Mouse (Mus musculus): ENCODE measurements around the gene 2900026A02Rik. TPM values are rescaled to one million over a fixed set of nuclear protein-coding genes. Genes with fewer than 3 reads are reported as not detected.

The 2900026A02Rik gene
- total and polyA plus RNA-seq, 3 experiments = not detected

GRCm38 (mm10) chr5:113095456-113095855, 125.6 kb downstream of the 2900026A02Rik start:
- no peak overlapping the region for H3K9ac ChIP-seq (ENCODE audit: control insufficient read depth, low read depth, low read length, poor library complexity, severe bottlenecking)
- no peak overlapping the region for H3K4me3 ChIP-seq (ENCODE audit: control insufficient read depth in 1 of 2, insufficient read depth in 1 of 2, low read depth in 2 of 2, low read length in 2 of 2)
- DNase-seq (ENCODE audit: low read depth, low spot score) = no peak
- no peaks in the 10 kb centered on the region for H3K9me3 ChIP-seq (replicated peaks; ENCODE audit: insufficient read depth, low read length)
- TF ChIP-seq MEF2A (IDR thresholded peaks at IDR 0.05; ENCODE audit: extremely low read depth, insufficient replicate concordance, low read depth, low read length, poor library complexity, severe bottlenecking) (no peak), EP300 (IDR thresholded peaks at IDR 0.05; ENCODE audit: low read depth in 1 of 2, low read length in 2 of 2) (no peak)
- no peaks in the 10 kb centered on the region for H3K79me2 ChIP-seq (ENCODE audit: control insufficient read depth, insufficient read depth, low read length, poor library complexity)
- no peaks in the 10 kb centered on the region for H3K27me3 ChIP-seq (ENCODE audit: control insufficient read depth in 1 of 2, insufficient read depth in 2 of 2, low read length in 2 of 2)
- no peaks in the 10 kb centered on the region for H3K36me3 ChIP-seq (ENCODE audit: control insufficient read depth in 1 of 2, insufficient read depth in 2 of 2, low read length in 2 of 2)
- H3K4me1 ChIP-seq (ENCODE audit: control insufficient read depth in 1 of 2, insufficient read depth in 2 of 2, low read length in 2 of 2) = no peaks in the 10 kb centered on the region
- no peak overlapping the region for H3K27ac ChIP-seq (ENCODE audit: control insufficient read depth, low read depth, low read length)

DNA sequence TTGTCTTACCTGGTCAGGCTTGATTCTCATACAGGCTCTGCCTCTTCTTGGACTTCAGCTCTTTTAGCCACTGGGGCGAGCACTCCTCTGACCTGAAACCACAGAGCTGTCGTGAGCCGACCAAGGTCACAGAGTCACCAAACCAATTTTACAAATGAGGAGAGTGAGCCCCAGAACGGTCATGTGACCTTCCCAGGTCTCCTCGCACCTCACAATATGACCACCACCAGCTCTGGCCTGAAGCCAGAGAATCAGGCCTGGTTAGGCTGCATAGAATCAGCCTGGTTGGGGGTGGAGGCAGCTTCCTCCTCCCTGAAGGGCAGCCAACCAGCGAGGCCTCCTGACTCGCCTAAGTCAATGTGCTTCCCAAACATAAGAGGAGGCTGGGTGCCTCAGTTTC, 128.6 kb downstream of the 2900026A02Rik start:
- H3K4me1 ChIP-seq (ENCODE audit: control insufficient read depth in 1 of 2, insufficient read depth in 2 of 2, low read length in 2 of 2) = no peaks in the 10 kb centered on the region
- no peak overlapping the region for H3K9ac ChIP-seq (ENCODE audit: control insufficient read depth, low read depth, low read length, poor library complexity, severe bottlenecking)
- H3K27ac ChIP-seq (ENCODE audit: control insufficient read depth, low read depth, low read length) = no peak overlapping the region
- TF ChIP-seq SMC3 (IDR thresholded peaks at IDR 0.05; ENCODE audit: low read depth, low read length) (no peak), ZC3H11A (IDR thresholded peaks at IDR 0.05; ENCODE audit: low read depth, low read length) (no peak), MYB (IDR thresholded peaks at IDR 0.05; ENCODE audit: low read depth, low read length) (no peak), NRF1 (IDR thresholded peaks at IDR 0.05; ENCODE audit: insufficient read depth, low read depth, low read length, poor library complexity, severe bottlenecking) (no peak), MAZ (IDR thresholded peaks at IDR 0.05; ENCODE audit: low read depth, low read length) (no peak), EP300 (IDR thresholded peaks at IDR 0.05; ENCODE audit: low read depth in 1 of 2, low read length in 2 of 2) (no peak), GATA1 (IDR thresholded peaks at IDR 0.05; ENCODE audit: low read depth, low read length) (no peak), ELF1 (IDR thresholded peaks at IDR 0.05; ENCODE audit: low read depth, low read length) (no peak), MAFK (IDR thresholded peaks at IDR 0.05; ENCODE audit: borderline replicate concordance, low read depth, low read length) (no peak), SIN3A (IDR thresholded peaks at IDR 0.05; ENCODE audit: low read length) (no peak), CTCF (IDR thresholded peaks at IDR 0.05 in 2 of 3, conservative IDR thresholded peaks at IDR 0.05 in 1 of 3; ENCODE audit: control insufficient read depth in 1 of 3, insufficient read depth in 1 of 3, low read depth in 2 of 3, low read length in 3 of 3, poor library complexity in 1 of 3, severe bottlenecking in 1 of 3) (no peak), KAT2A (conservative IDR thresholded peaks at IDR 0.05; ENCODE audit: low read depth, low read length) (no peak), TBP (IDR thresholded peaks at IDR 0.05; ENCODE audit: low read depth, low read length) (no peak), CHD2 (IDR thresholded peaks at IDR 0.05; ENCODE audit: low read length) (no peak), POLR2AphosphoS2 (IDR thresholded peaks at IDR 0.05; ENCODE audit: low read length) (no peak), CHD1 (IDR thresholded peaks at IDR 0.05; ENCODE audit: low read depth, low read length) (no peak), USF2 (IDR thresholded peaks at IDR 0.05; ENCODE audit: borderline replicate concordance in 1 of 2, insufficient read depth in 1 of 2, low read depth in 1 of 2, low read length in 2 of 2) (no peak), BHLHE40 (IDR thresholded peaks at IDR 0.05; ENCODE audit: borderline replicate concordance, low read depth, low read length) (no peak), MEF2A (IDR thresholded peaks at IDR 0.05; ENCODE audit: extremely low read depth, insufficient replicate concordance, low read depth, low read length, poor library complexity, severe bottlenecking) (no peak), JUND (IDR thresholded peaks at IDR 0.05; ENCODE audit: low read depth, low read length) (no peak)
- no peaks in the 10 kb centered on the region for H3K9me3 ChIP-seq (replicated peaks; ENCODE audit: insufficient read depth, low read length)
- DNase-seq (ENCODE audit: low read depth, low spot score) = no peak
- no peaks in the 10 kb centered on the region for H3K27me3 ChIP-seq (ENCODE audit: control insufficient read depth in 1 of 2, insufficient read depth in 2 of 2, low read length in 2 of 2)
- no peaks in the 10 kb centered on the region for H3K36me3 ChIP-seq (ENCODE audit: control insufficient read depth in 1 of 2, insufficient read depth in 2 of 2, low read length in 2 of 2)
- H3K79me2 ChIP-seq (ENCODE audit: control insufficient read depth, insufficient read depth, low read length, poor library complexity) = no peaks in the 10 kb centered on the region
- H3K4me3 ChIP-seq (ENCODE audit: control insufficient read depth in 1 of 2, insufficient read depth in 1 of 2, low read depth in 2 of 2, low read length in 2 of 2) = no peak overlapping the region
